Mouse (Mus musculus) limb, embryonic 13.5 days (tissue): ENCODE results near the gene Gphn. TPM values are rescaled to one million over a fixed set of nuclear protein-coding genes. Genes with fewer than 3 reads are reported as not detected.

Source experiments
- ATAC-seq: fragments of 200-750 bp; cut with Nextera tagmentation; 2 replicates; pipeline ENCODE4 v1.8.0; 2017; ENCODE audit warnings: low read depth, moderate number of reproducible peaks, moderate TSS enrichment; ENCODE audit not compliant: low FRiP score
- H3K27ac ChIP-seq: fragments of 300-500 bp; sonication (generic); 2 replicates; pipeline ENCODE4 v1.5.1; 2015; ENCODE audit warnings: inconsistent platforms, mild to moderate bottlenecking, moderate library complexity
- H3K27me3 ChIP-seq: fragments of 300-500 bp; sonication (generic); 2 replicates; pipeline ENCODE4 v1.6.1; 2015; ENCODE audit warnings: mild to moderate bottlenecking, inconsistent platforms
- H3K36me3 ChIP-seq: fragments of 300-500 bp; sonication (generic); 2 replicates; pipeline ENCODE4 v1.6.1; 2015; ENCODE audit warnings: inconsistent platforms, mild to moderate bottlenecking, moderate library complexity
- H3K4me1 ChIP-seq: fragments of 300-500 bp; sonication (generic); 2 replicates; pipeline ENCODE4 v1.6.1; 2015; ENCODE audit warnings: inconsistent platforms
- H3K4me2 ChIP-seq: fragments of 300-500 bp; sonication (generic); replicated peaks from 2 replicates; pipeline ENCODE4 v1.6.1; 2015; ENCODE audit warnings: inconsistent platforms, mild to moderate bottlenecking, moderate library complexity
- H3K4me3 ChIP-seq: fragments of 300-500 bp; sonication (generic); 2 replicates; pipeline ENCODE4 v1.5.1; 2015; ENCODE audit warnings: moderate library complexity, mild to moderate bottlenecking, inconsistent platforms
- H3K9ac ChIP-seq: fragments of 300-500 bp; sonication (generic); 2 replicates; pipeline ENCODE4 v1.6.1; 2015; ENCODE audit warnings: mild to moderate bottlenecking, inconsistent platforms
- H3K9me3 ChIP-seq: fragments of 300-500 bp; sonication (generic); 2 replicates; pipeline ENCODE4 v1.6.1; 2016; ENCODE audit warnings: inconsistent platforms
- WGBS: fragments of 180-500 bp; shearing (Covaris S2); methylation state at CpG from one replicate; pipeline ENCODE4 v1.1.7; 2015; 5-methylcytosine and 5-hydroxymethylcytosine counted together
- polyA plus RNA-seq: library from polyadenylated mRNA; unstranded; fragments of >200 nt; fragmentation: Nextera tagmentation; extraction: Ambion mirVana; gene quantifications from 2 replicates; pipeline ENCODE4 v1.2.1, GENCODE M21; 2015

Gphn gene
- polyA plus RNA-seq, 1 experiment from 2014 or later = 14.7 TPM

DNA sequence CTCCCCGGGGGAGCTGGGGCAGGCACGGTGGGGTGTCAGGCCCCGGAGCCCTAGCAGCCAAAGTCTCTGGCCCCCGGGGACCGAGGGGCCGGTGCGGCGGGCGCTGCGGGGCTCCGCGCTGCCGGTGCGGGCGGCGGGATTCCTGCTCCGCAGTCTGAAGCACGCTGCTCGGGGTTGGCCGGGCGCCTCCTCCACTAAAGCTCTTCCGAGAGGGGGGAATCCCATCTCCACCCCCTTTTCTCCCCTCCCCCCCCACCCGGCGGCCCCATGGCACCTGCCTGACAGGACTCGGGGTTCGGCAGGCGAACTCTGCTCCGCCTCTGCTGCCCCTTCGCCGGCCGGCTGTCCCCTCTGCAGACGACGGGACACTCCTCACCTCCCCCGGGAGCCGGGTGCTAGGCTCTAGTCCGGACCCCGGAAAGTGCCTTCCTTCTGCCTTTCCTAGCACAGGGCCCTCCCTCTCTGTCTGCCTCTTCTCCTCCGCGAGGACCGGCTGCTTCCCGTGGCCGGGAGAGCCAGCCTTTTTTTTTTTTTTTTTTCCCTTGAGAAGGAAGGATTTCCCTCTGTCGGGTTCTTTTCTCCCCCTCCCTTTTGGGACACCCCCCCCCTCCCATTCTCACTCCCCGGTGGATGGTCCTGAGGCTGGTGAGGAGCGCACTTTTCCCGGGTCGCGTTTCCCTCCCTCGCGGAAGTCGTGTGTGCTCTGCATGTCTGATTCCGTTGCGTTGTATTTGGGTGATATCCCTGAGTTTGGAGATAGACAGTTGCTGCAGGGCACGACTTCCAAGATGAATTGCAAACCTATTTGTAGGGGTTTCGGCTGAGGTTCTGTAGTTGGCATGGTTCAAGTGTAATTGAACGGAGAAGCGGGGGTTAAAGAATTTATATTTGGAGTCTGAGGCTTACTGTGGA lies 1.1 kb downstream of the Gphn start:
- peak overlapping the region; percentile 83 for H3K9ac ChIP-seq
- WGBS = under 1% methylated on average over 48 of the region's 57 CpGs
- no peak for ATAC-seq
- peak overlapping the region; percentile 98 for H3K27ac ChIP-seq
- peak overlapping the region; percentile 80 for H3K4me2 ChIP-seq
- H3K4me3 ChIP-seq = peak overlapping the region; percentile 92
- H3K36me3 ChIP-seq = no peaks in the 10 kb centered on the region
- no peaks in the 10 kb centered on the region for H3K9me3 ChIP-seq
- H3K27me3 ChIP-seq = no peaks in the 10 kb centered on the region
- H3K4me1 ChIP-seq = peaks cover 6% of the 10 kb centered on the region; the same call in 1 of the 2 replicates

DNA sequence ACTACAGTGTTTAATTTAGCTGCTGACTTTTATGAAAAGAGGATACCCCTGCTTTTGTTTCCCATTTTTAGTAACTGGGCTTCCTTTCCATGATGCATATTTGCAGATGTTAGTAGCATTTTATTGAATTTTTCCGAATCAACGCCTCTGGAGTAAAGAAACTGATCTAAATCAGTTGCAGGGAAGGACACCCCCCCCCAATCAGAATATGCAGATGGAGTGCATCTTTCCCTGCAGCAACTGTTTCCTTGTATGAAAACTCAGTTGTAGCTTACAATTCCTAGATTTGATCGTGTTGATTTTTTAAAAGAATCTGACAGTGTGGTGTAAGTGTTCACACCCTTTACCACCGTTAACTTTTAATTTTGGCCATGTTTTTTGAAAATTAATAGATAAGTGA lies 2.0 kb downstream of the Gphn start:
- no peak for ATAC-seq
- Histone ChIP-seq H3K4me1 (peaks cover 6% of the 10 kb centered on the region; the same call in 1 of the 2 replicates), H3K4me2 (peak overlapping the region; percentile 80), H3K27me3 (no peaks in the 10 kb centered on the region), H3K36me3 (no peaks in the 10 kb centered on the region), H3K9ac (no peak overlapping the region), H3K9me3 (no peaks in the 10 kb centered on the region), H3K27ac (no peak overlapping the region), H3K4me3 (peak overlapping the region; percentile 92)
- 41% methylated on average over 4 of the region's 4 CpGs for WGBS

DNA sequence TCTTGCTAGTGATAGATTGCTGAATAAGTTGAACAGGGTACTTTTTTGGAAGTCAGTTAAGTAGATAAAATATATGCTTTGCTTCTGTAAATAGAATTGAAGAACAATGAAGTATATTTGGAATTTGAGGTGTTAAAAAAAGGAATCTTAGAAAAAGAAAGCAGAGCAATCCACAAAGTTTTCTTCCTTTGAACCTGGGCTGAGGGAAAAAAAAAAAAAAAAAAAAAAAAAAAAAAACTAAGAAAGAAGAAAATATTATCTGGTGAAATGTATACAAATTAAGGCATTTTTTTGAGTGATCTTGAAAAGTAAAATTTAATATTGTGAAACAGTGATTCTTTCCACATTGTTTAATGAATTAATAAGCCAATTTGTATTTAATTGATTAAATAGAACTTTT lies 6.4 kb downstream of the Gphn start:
- Histone ChIP-seq H3K4me1 (0 out of 2 replicates have a peak, but pooled peaks cover 4% of the 10 kb centered on the region), H3K27me3 (no peaks in the 10 kb centered on the region), H3K4me2 (no peak overlapping the region), H3K9me3 (no peaks in the 10 kb centered on the region), H3K4me3 (no peak overlapping the region), H3K9ac (no peak overlapping the region), H3K27ac (no peak overlapping the region), H3K36me3 (no peaks in the 10 kb centered on the region)
- no peak for ATAC-seq

DNA sequence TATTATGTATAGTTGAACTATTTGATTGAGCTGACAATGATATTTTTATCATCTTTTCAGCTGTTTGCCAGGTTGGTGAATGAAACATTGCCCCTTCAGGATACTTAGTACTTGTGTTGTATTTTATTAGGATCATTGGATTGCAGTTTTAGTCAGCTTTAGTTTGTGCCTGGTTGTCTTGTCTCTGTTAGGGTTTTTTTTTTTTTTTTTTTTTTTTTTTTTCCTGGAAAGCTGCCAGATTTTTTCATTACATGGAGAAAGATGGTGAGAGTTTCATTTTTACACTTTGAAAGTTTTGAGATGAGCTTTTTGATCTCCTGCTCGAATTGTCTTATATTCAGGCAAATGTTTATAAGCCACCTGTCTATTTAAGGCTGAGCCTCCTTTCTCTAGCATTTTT lies 22.2 kb downstream of the Gphn start:
- H3K27me3 ChIP-seq = no peaks in the 10 kb centered on the region
- H3K27ac ChIP-seq = no peak overlapping the region
- no peak for ATAC-seq
- no peaks in the 10 kb centered on the region for H3K36me3 ChIP-seq
- no peaks in the 10 kb centered on the region for H3K4me1 ChIP-seq
- no peak overlapping the region for H3K9ac ChIP-seq
- H3K4me2 ChIP-seq = no peak overlapping the region
- no peaks in the 10 kb centered on the region for H3K9me3 ChIP-seq
- no peak overlapping the region for H3K4me3 ChIP-seq
- 70% methylated on average over 1 of the region's 1 CpGs for WGBS

DNA sequence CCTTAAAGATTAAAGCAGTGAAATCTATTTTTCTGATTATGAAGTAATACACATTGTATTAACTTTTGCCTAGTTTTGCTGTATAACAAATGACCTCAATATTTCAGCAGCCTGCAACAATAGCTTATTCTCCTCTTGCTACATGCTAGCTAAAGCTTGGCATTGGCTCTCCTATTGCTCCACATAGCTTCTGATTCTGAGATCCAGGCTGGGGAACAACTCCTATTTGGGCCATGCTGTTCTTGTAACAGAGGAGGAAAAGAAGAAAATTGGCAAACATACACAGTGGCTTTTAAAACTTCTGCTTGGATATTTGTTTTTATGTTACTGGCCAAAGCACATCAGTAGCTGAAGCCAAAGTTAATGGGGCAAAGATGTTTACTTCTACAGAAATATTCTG lies 23.0 kb downstream of the Gphn start:
- ATAC-seq = no peak
- Histone ChIP-seq H3K9ac (no peak overlapping the region), H3K9me3 (no peaks in the 10 kb centered on the region), H3K27me3 (no peaks in the 10 kb centered on the region), H3K36me3 (no peaks in the 10 kb centered on the region), H3K4me1 (no peaks in the 10 kb centered on the region), H3K4me3 (no peak overlapping the region), H3K4me2 (no peak overlapping the region), H3K27ac (no peak overlapping the region)

DNA sequence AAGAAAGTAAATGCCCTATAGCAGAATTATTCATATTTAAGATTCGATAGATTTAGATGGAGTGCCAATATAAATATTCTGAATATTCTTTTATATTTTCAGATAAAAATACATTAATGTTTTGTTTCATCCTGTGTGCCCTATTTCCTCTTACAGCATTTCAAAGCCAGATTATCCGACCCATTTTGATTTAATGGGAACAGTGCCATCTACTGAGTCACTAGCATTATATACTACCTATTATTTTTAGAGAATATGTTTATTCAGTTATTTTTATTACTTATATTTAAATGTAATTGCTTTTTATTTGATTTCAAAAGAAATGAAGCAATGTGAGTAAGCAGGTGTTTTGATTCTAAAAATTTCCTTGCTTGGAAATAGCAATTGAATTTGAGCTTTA lies 51.2 kb downstream of the Gphn start:
- no peak overlapping the region for H3K9ac ChIP-seq
- H3K27ac ChIP-seq = no peak overlapping the region
- WGBS = 75% methylated on average over 2 of the region's 2 CpGs
- H3K9me3 ChIP-seq = no peaks in the 10 kb centered on the region
- no peaks in the 10 kb centered on the region for H3K27me3 ChIP-seq
- ATAC-seq = no peak
- no peaks in the 10 kb centered on the region for H3K36me3 ChIP-seq
- no peak overlapping the region for H3K4me2 ChIP-seq
- no peak overlapping the region for H3K4me3 ChIP-seq
- H3K4me1 ChIP-seq = no peaks in the 10 kb centered on the region

DNA sequence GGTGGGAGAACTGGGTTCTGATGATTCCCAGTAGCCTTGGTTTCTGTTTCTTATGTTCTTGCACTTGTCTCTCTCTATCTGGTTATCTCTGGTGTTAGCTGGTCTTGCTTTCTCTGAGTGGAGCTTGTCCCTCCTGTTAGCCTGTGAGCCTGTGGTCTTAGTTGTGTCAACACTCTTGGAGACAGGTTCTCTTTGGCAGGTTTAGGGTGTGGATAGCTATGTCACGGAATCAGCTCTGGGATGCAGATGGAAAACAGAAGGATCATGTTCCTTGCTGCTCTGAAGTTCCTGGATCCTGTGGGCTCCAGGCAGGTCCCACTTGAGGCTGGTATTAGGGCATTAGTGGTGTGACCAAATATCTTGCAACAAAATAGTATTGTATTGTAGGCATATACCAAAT lies 64.2 kb downstream of the Gphn start:
- H3K4me3 ChIP-seq = no peak overlapping the region
- no peaks in the 10 kb centered on the region for H3K9me3 ChIP-seq
- no peaks in the 10 kb centered on the region for H3K27me3 ChIP-seq
- no peaks in the 10 kb centered on the region for H3K36me3 ChIP-seq
- no peaks in the 10 kb centered on the region for H3K4me1 ChIP-seq
- no peak overlapping the region for H3K27ac ChIP-seq
- H3K9ac ChIP-seq = no peak overlapping the region
- no peak for ATAC-seq
- WGBS = 69% methylated on average over 1 of the region's 1 CpGs
- no peak overlapping the region for H3K4me2 ChIP-seq

DNA sequence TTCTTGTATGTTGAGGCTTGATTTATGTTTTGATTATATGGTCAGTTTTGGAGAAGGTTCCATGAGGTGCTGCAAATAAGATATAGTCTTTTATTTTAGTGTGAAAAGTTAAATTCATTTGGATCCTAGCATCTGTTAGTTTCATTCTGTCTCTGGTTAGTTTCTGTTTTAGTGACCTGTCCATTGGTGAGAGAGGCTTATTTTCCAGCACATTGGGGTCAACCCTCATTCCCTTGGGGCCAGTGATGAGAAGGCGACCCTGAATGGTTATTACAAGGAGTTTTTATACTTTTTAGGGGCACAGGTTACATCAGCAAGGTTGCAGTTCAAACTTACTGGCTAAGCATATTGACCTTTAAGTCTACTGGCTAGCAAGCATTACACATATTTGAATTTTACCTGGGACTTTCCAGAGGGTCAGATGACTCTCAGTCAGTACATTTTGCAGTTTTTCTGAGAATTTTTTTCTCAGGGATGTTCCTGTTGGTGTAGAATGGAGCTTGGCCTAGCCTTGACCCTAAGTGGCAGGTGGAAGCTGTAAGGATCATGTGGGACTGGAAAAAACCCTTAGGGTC lies 72.7 kb downstream of the Gphn start:
- no peak overlapping the region for H3K4me3 ChIP-seq
- no peak overlapping the region for H3K9ac ChIP-seq
- H3K27me3 ChIP-seq = no peaks in the 10 kb centered on the region
- H3K36me3 ChIP-seq = no peaks in the 10 kb centered on the region
- WGBS = 74% methylated on average over 1 of the region's 1 CpGs
- H3K9me3 ChIP-seq = no peaks in the 10 kb centered on the region
- H3K4me2 ChIP-seq = no peak overlapping the region
- no peak for ATAC-seq
- H3K4me1 ChIP-seq = no peaks in the 10 kb centered on the region
- no peak overlapping the region for H3K27ac ChIP-seq

DNA sequence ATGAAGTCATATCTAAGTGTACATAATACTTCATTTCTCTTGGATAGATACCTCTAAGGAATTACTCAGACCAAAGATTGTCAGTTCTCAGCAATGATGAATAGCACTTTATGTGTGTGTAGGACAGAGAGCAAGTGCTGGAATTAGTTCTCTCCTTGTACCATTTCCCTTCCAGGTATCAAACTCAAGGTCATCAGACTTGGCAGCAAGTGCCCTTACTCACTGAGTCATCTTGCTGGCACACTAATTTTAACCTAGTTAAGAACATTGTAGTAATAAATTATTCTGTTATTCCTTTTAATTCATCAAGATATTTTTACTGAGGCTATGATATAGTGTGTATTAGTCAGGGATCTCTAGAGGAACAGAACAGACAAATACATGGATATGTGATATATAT lies 88.9 kb downstream of the Gphn start:
- no peaks in the 10 kb centered on the region for H3K9me3 ChIP-seq
- no peak overlapping the region for H3K4me2 ChIP-seq
- H3K4me3 ChIP-seq = no peak overlapping the region
- H3K9ac ChIP-seq = no peak overlapping the region
- ATAC-seq = no peak
- H3K27ac ChIP-seq = no peak overlapping the region
- no peaks in the 10 kb centered on the region for H3K27me3 ChIP-seq
- no peaks in the 10 kb centered on the region for H3K36me3 ChIP-seq
- H3K4me1 ChIP-seq = no peaks in the 10 kb centered on the region

DNA sequence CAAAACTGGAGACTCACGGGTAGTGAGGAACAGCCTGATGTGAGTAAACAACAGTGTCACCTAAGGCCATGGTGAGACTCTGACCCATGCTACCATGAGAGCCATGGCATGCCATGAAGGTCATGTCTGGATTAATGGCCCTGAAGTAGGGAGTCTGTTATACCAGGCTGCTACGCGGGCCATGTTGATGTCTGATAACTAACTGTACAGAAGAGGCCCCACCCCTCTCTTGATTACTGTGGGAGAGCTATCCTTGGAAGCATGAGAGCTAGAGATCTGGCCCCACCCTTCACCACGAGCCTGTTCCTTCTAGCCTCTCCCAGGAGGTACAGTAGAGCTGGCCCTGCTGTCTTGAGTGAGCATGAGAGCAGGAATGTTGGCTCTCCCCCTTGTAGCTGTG lies 101.8 kb downstream of the Gphn start:
- no peaks in the 10 kb centered on the region for H3K27me3 ChIP-seq
- no peak for ATAC-seq
- H3K4me3 ChIP-seq = no peak overlapping the region
- no peaks in the 10 kb centered on the region for H3K4me1 ChIP-seq
- no peaks in the 10 kb centered on the region for H3K9me3 ChIP-seq
- no peaks in the 10 kb centered on the region for H3K36me3 ChIP-seq
- H3K27ac ChIP-seq = no peak overlapping the region
- no peak overlapping the region for H3K4me2 ChIP-seq
- 89% methylated on average over 4 of the region's 4 CpGs for WGBS
- no peak overlapping the region for H3K9ac ChIP-seq

DNA sequence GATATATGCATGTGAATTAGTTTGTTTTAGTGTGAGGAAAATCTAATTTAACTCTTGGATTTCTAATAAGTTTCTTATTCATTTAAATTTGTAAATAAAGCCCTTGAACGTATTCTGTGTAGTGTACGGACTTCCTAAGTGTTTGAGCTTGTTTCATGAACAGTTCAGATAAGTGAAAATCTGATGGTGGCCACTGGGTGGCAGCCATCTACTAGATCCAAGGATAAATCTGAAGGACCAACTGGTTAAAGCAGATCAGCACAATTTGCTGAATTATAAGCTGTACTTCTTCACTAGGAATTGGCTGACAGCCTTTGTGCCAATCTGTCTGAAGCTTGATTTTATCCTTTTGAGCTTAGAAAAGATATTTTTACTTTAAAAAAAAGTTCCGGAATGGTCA lies 105.9 kb downstream of the Gphn start:
- no peaks in the 10 kb centered on the region for H3K4me1 ChIP-seq
- no peak for ATAC-seq
- no peak overlapping the region for H3K9ac ChIP-seq
- no peak overlapping the region for H3K4me3 ChIP-seq
- no peaks in the 10 kb centered on the region for H3K27me3 ChIP-seq
- H3K4me2 ChIP-seq = no peak overlapping the region
- no peaks in the 10 kb centered on the region for H3K36me3 ChIP-seq
- no peak overlapping the region for H3K27ac ChIP-seq
- WGBS = 76% methylated on average over 3 of the region's 3 CpGs
- no peaks in the 10 kb centered on the region for H3K9me3 ChIP-seq

DNA sequence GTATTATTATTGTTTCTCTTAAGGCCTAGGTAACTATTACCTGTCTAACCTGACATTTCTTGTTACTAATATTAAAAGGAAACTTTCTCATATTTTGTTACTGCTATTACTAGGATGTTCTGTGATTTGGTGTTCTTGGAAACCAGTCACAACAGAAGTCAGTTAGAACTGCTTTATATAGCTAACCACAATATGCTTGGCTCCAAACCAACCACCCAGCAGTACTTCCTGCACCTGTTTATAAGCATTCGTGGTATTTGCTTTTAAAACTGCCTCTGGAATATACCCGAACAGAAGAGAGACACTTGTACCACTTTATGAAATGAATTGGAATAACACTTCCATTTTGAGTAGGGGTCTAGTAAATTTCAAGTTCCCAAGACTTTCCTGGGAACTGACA lies 130.3 kb downstream of the Gphn start:
- H3K36me3 ChIP-seq = no peaks in the 10 kb centered on the region
- no peaks in the 10 kb centered on the region for H3K9me3 ChIP-seq
- ATAC-seq = no peak
- H3K27ac ChIP-seq = no peak overlapping the region
- no peak overlapping the region for H3K9ac ChIP-seq
- no peak overlapping the region for H3K4me2 ChIP-seq
- H3K27me3 ChIP-seq = no peaks in the 10 kb centered on the region
- H3K4me3 ChIP-seq = no peak overlapping the region
- H3K4me1 ChIP-seq = no peaks in the 10 kb centered on the region
- 58% methylated on average over 2 of the region's 2 CpGs for WGBS

DNA sequence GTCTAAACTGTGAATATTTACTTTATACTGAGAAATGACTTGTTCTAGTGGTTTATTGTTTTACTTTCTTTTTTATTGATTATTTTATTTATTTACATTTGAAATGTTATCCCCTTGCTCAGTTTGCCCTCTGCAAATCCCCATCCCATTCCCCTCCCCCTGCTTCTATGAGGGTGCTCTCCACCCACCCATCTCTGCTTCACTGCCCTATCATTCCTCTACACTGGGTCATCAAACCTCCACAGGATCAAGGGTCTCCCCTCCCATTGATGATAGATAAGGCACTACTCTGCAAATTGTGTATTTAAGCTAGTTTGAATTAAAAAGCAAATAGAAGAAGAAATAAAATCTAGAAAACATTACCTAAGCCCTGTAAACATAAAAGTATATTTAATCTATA lies 163.1 kb downstream of the Gphn start:
- ATAC-seq = no peak
- Histone ChIP-seq H3K27ac (no peak overlapping the region), H3K4me2 (no peak overlapping the region), H3K4me3 (no peak overlapping the region), H3K36me3 (no peaks in the 10 kb centered on the region), H3K27me3 (no peaks in the 10 kb centered on the region), H3K4me1 (no peaks in the 10 kb centered on the region), H3K9ac (no peak overlapping the region), H3K9me3 (no peaks in the 10 kb centered on the region)
